Mouse (Mus musculus) liver, adult 2 months (tissue): ENCODE measurements around the gene Ndufs1. TPM values are rescaled to one million over a fixed set of nuclear protein-coding genes. Genes with fewer than 3 reads are reported as not detected.
A peak's percentile ranks its signal among the peaks of the same experiment; 100 is the strongest.

ENCODE experiments used
- DNase-seq: peaks from one replicate; pipeline ENCODE4 v3.0.0-alpha.2; 2011; ENCODE audit warnings: low read depth, low spot score; ENCODE audit errors: extremely low read depth
- H3K27ac ChIP-seq: fragments of 200-500 bp; replicated peaks from 2 replicates; pipeline ENCODE4 v1.5.1; 2012; ENCODE audit warnings: low read depth, mild to moderate bottlenecking, control low read depth, inconsistent platforms, low read length; ENCODE audit not compliant: insufficient read depth
- H3K27me3 ChIP-seq: fragments of 200-500 bp; 2 replicates; pipeline ENCODE4 v1.6.1; 2012; ENCODE audit warnings: mild to moderate bottlenecking, moderate library complexity, low read length, inconsistent platforms; ENCODE audit not compliant: control insufficient read depth, insufficient read depth
- H3K36me3 ChIP-seq: fragments of 200-500 bp; 2 replicates; pipeline ENCODE4 v1.6.1; 2012; ENCODE audit warnings: low read length, inconsistent platforms; ENCODE audit not compliant: control insufficient read depth, insufficient read depth
- H3K4me1 ChIP-seq: fragments of 200-500 bp; 2 replicates; pipeline ENCODE4 v1.6.1; 2011; ENCODE audit warnings: low read length; ENCODE audit not compliant: control insufficient read depth, insufficient read depth
- H3K4me3 ChIP-seq: fragments of 200-500 bp; 2 replicates; pipeline ENCODE4 v1.5.1; 2011; ENCODE audit warnings: low read depth, mild to moderate bottlenecking, control low read depth, low read length, moderate library complexity; ENCODE audit not compliant: insufficient read depth
- H3K79me2 ChIP-seq: fragments of 200-500 bp; 2 replicates; pipeline ENCODE4 v1.6.1; 2012; ENCODE audit warnings: inconsistent platforms, mild to moderate bottlenecking, low read length, moderate library complexity; ENCODE audit not compliant: control insufficient read depth, insufficient read depth
- H3K9ac ChIP-seq: fragments of 200-500 bp; 2 replicates; pipeline ENCODE4 v1.6.1; 2012; ENCODE audit warnings: low read depth, mild to moderate bottlenecking, control low read depth, inconsistent platforms, low read length
- CTCF ChIP-seq: fragments of 200-500 bp; IDR thresholded peaks from 2 replicates; pipeline ENCODE4 v1.5.1; 2011; ENCODE audit warnings: low read depth, low read length, control low read depth
- POLR2A ChIP-seq: fragments of 200-500 bp; IDR thresholded peaks from 2 replicates; pipeline ENCODE4 v1.6.1; 2011; ENCODE audit warnings: low read length, control low read depth; ENCODE audit not compliant: insufficient read depth; ENCODE audit errors: extremely low read depth
- WGBS: fragments of 180-500 bp; shearing (Covaris S2); methylation state at CpG from one replicate; pipeline ENCODE4 v1.1.7; 2018; 5-methylcytosine and 5-hydroxymethylcytosine counted together
- polyA plus RNA-seq: library from polyadenylated mRNA; depleted of rRNA; stranded (reverse); fragments of >200 nt; gene quantifications from 2 replicates; pipeline ENCODE4 v1.2.3, GENCODE M21; 2012
- total RNA-seq: library from RNA; depleted of rRNA; stranded (reverse); fragments of >200 nt; gene quantifications from 2 replicates; pipeline ENCODE4 v1.2.3, GENCODE M21; 2014

Gene Ndufs1
- total and polyA plus RNA-seq, 2 experiments: 47.5 to 182 TPM

DNA sequence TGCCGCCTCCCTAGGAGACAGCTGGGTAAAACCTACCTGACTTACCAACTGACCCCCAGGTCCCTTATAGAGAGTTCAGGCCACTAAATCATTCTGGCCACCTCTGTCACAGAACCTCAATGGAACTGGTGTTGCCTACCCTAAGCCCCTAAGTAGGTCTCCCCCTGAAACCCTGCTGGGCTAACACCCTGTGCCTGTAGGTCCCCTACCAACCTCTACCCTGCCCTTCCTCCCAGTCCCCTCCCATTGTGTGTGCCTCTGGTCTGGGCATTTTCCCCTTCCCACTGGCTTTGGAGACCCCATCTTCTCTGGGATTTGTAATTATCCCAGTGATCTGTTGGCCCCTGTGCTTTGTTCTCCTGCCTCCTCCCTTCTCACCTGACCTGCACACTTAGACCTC is 26.8 kb upstream of the Ndufs1 start:
- H3K27me3 ChIP-seq: no peaks in the 10 kb centered on the region
- H3K9ac ChIP-seq: no peak overlapping the region
- WGBS: 100% methylated on average over 1 of the region's 1 CpGs
- DNase-seq: no peak
- H3K4me1 ChIP-seq: no peaks in the 10 kb centered on the region
- TF ChIP-seq CTCF: no peak
- no peak for TF ChIP-seq POLR2A
- H3K4me3 ChIP-seq: no peak overlapping the region
- no peak overlapping the region for H3K27ac ChIP-seq
- no peaks in the 10 kb centered on the region for H3K79me2 ChIP-seq
- H3K36me3 ChIP-seq: no peaks in the 10 kb centered on the region

DNA sequence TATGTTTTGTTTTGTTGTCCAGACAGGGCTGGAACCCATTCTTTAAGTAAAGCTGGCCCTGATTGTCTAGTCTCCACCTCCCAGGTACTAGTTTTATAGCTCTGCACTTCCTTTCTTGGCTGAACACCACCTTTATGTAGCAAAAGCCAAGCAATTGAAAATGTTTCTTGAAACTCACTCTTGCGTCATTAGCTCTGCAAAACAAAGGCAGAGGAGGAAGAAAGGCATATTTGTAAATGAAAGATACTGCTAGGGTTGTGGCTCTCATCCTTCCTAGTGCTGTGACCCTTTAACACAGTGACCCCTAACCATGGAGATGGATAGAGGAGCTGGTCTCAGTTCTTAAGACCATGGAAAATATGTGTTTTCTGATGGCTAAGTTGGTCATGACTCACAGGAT is 25.0 kb upstream of the Ndufs1 start:
- Histone ChIP-seq H3K27ac (no peak overlapping the region), H3K4me3 (no peak overlapping the region), H3K9ac (no peak overlapping the region), H3K79me2 (no peaks in the 10 kb centered on the region), H3K36me3 (no peaks in the 10 kb centered on the region), H3K4me1 (no peaks in the 10 kb centered on the region), H3K27me3 (no peaks in the 10 kb centered on the region)
- TF ChIP-seq POLR2A (no peak), CTCF (no peak)
- DNase-seq: no peak
- 86% methylated on average over 1 of the region's 1 CpGs for WGBS

DNA sequence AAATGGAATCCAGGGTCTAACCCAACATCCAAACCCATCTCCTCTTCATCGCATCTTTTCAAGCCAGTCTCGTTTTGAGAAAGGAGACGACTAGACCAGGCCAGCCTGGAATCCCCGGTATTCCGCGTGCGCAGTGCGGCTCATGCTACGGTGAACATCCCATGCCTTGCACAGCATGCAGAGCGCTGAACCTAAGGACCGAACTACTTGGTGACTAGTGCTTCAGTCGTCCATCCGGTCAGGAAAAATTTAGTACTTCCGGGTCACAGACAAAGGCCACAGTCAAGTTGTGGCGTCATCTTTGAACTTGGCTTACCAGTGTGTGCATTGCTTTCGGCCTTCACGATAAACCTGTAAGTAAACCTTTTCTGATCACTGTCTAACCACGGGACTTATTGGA is 23.7 kb upstream of the Ndufs1 start:
- Histone ChIP-seq H3K27ac (no peak overlapping the region), H3K36me3 (no peaks in the 10 kb centered on the region), H3K4me3 (no peak overlapping the region), H3K4me1 (no peaks in the 10 kb centered on the region), H3K27me3 (no peaks in the 10 kb centered on the region), H3K79me2 (no peaks in the 10 kb centered on the region), H3K9ac (no peak overlapping the region)
- WGBS: 92% methylated on average over 18 of the region's 18 CpGs
- TF ChIP-seq CTCF: no peak
- no peak for TF ChIP-seq POLR2A
- no peak for DNase-seq

DNA sequence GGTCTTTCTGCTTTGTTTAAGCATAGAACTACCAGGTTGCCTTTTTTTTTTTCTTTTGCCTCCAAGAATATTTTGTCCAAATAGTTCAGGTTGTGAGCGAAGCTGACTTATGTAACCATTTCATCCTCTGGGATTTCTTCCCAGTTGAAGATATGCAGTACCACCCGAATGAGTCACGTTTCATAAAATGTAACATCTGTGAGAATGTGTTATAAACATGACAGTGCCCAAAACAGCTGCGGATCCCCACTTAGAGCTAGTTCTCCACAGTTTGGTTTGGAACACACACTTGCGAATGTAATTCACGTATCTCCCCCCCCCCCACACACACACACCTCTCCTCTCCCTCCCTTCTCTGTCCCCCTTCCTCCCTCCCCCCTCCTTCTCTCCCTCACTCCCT is 22.8 kb upstream of the Ndufs1 start:
- TF ChIP-seq POLR2A (no peak), CTCF (no peak)
- no peak for DNase-seq
- Histone ChIP-seq H3K27ac (no peak overlapping the region), H3K9ac (no peak overlapping the region), H3K4me3 (no peak overlapping the region), H3K36me3 (no peaks in the 10 kb centered on the region), H3K79me2 (no peaks in the 10 kb centered on the region), H3K4me1 (no peaks in the 10 kb centered on the region), H3K27me3 (no peaks in the 10 kb centered on the region)
- WGBS: 94% methylated on average over 6 of the region's 6 CpGs

DNA sequence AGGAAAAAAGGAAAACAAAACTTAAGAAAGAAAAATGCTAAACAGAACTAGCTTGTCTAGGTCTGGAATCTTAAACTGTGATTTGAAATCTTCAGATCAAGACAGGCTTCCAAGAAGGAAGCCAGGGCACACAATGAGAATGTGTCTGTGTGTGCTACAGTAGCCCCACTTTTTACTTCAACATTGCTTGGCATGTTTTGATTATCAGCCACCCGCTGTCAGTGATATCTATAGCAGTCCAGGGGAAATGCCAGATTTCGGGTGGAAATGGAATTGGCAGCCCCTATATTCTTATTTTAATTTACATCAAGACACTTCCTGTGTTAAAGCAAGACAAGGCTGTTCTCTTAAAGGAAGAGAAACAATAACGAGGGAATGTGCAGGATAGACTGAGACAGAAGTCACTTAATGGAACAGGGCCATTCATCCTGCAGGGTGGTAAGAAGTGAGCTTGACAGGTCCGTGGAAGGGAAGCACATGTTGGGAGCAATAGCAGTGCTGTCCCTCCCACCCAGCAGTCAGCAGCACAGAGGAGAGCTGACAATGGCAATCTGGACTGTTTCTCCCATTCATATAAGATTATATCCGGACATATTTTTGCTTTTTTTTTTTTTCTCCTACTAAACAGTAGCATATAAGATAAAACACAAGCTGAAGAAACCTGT is 19.3 kb upstream of the Ndufs1 start:
- H3K79me2 ChIP-seq: no peaks in the 10 kb centered on the region
- H3K27me3 ChIP-seq: no peaks in the 10 kb centered on the region
- no peak overlapping the region for H3K9ac ChIP-seq
- no peak overlapping the region for H3K27ac ChIP-seq
- TF ChIP-seq CTCF: no peak
- no peak for TF ChIP-seq POLR2A
- peaks cover 2% of the 10 kb centered on the region; the same call in 1 of the 2 replicates for H3K4me1 ChIP-seq
- no peak for DNase-seq
- no peaks in the 10 kb centered on the region for H3K36me3 ChIP-seq
- WGBS: 71% methylated on average over 5 of the region's 5 CpGs
- no peak overlapping the region for H3K4me3 ChIP-seq

DNA sequence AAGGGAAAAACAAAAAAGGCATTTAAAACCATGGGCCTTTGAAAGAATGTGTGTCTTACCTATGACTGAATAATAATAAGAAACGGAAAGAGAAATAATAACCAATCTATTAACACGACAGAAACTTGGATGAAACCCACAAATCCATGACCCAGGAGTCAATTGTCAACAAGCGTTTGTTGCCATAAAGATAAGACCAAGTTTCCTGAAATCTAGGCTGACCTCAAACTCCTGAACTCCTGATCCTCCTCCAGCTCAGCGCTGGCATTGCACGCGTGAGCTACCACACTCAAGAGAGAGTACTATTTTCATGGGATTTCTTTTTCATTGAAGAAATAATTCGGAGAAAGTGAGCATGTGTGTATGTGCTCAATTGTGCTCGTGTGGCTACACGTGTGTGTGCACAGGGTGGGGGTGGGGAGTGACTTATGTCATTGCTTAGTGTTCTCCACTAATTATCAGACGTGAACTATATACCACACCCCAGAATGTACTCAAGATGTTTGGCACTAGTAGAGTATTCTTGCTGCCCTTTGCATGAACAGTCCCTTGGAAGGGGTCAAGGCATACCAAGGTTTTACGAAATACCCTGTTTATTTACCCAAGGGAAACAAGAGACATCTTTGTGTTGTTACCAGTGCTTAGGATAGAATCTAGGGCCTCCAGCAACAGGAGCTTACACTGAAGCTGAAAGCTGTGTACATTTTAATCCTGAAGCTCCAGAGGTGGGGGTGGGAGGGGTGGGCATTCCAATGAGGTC is 15.9 kb upstream of the Ndufs1 start:
- TF ChIP-seq CTCF (no peak), POLR2A (no peak)
- WGBS: 44% methylated on average over 11 of the region's 11 CpGs
- no peaks in the 10 kb centered on the region for H3K27me3 ChIP-seq
- no peaks in the 10 kb centered on the region for H3K79me2 ChIP-seq
- peaks cover 2% of the 10 kb centered on the region; the same call in 1 of the 2 replicates for H3K4me1 ChIP-seq
- no peak overlapping the region for H3K4me3 ChIP-seq
- no peak overlapping the region for H3K27ac ChIP-seq
- DNase-seq: peak; percentile 63
- no peak overlapping the region for H3K9ac ChIP-seq
- no peaks in the 10 kb centered on the region for H3K36me3 ChIP-seq
